Mouse (Mus musculus) small intestine, adult 2 months (tissue): Measurements from ENCODE around the gene Selplg.

Experiments
- CTCF ChIP-seq: fragments of 200-500 bp; IDR thresholded peaks from 2 replicates; pipeline ENCODE4 v1.5.1; 2012; ENCODE audit warnings: low read depth, mild to moderate bottlenecking, control low read depth, inconsistent platforms, low read length, moderate library complexity, mixed read lengths; ENCODE audit not compliant: insufficient replicate concordance, insufficient read length; ENCODE audit errors: extremely low read depth
- POLR2A ChIP-seq: fragments of 200-500 bp; IDR thresholded peaks from 2 replicates; pipeline ENCODE4 v1.6.1; 2012; ENCODE audit warnings: low read depth, mild to moderate bottlenecking, control low read depth, inconsistent platforms, low read length, moderate library complexity

- TF ChIP-seq CTCF (no peak), POLR2A (peak; percentile 66; the same call in 1 of the 2 replicates)
These were observed 61.0 kb downstream of the Selplg start for GRCm38 (mm10) chr5:113771213-113772162.
